Mouse (Mus musculus) heart, embryonic 16.5 days (tissue): ENCODE measurements at regions not wholly inside any gene's neighbourhood (a gene's known extent, or its start where the extent isn't known, plus 50 kb on each side); places are given as distances from the start of the nearest gene placed in this dataset.

ENCODE experiments used
- ATAC-seq: fragments of 200-750 bp; cut with Nextera tagmentation; replicated peaks from 2 replicates; pipeline ENCODE4 v1.8.0; 2017; ENCODE audit warnings: moderate number of reproducible peaks; ENCODE audit not compliant: insufficient read depth, low FRiP score; ENCODE audit errors: extremely low read depth
- H3K27ac ChIP-seq: fragments of 300-500 bp; sonication (generic); 2 replicates; pipeline ENCODE4 v1.5.1; 2014; ENCODE audit warnings: mild to moderate bottlenecking, low read length, control low read depth, moderate library complexity
- H3K27me3 ChIP-seq: fragments of 300-500 bp; sonication (generic); 2 replicates; pipeline ENCODE4 v1.6.1; 2014; ENCODE audit warnings: low read length, mixed read lengths; ENCODE audit not compliant: control insufficient read depth, insufficient read depth
- H3K36me3 ChIP-seq: fragments of 300-500 bp; sonication (generic); 2 replicates; pipeline ENCODE4 v1.6.1; 2014; ENCODE audit not compliant: control insufficient read depth, insufficient read depth
- H3K4me1 ChIP-seq: fragments of 300-500 bp; sonication (generic); 2 replicates; pipeline ENCODE4 v1.6.1; 2014; ENCODE audit warnings: low read length, mixed read lengths; ENCODE audit not compliant: control insufficient read depth, insufficient read depth
- H3K4me2 ChIP-seq: fragments of 300-500 bp; sonication (generic); 2 replicates; pipeline ENCODE4 v1.6.1; 2014; ENCODE audit warnings: low read depth, mild to moderate bottlenecking, control low read depth, low read length
- H3K4me3 ChIP-seq: fragments of 300-500 bp; sonication (generic); 2 replicates; pipeline ENCODE4 v1.5.1; 2014; ENCODE audit warnings: mild to moderate bottlenecking, control low read depth, low read length
- H3K9ac ChIP-seq: fragments of 300-500 bp; sonication (generic); 2 replicates; pipeline ENCODE4 v1.6.1; 2014; ENCODE audit warnings: low read length, control low read depth
- H3K9me3 ChIP-seq: fragments of 300-500 bp; sonication (generic); replicated peaks from 2 replicates; pipeline ENCODE4 v1.6.1; 2016; ENCODE audit warnings: low read length; ENCODE audit not compliant: control insufficient read depth
- WGBS: fragments of 180-500 bp; shearing (Covaris S2); extraction: QIAGEN DNeasy Blood & Tissue Kit; methylation state at CpG from one replicate; pipeline ENCODE4 v1.1.7; 2014; 5-methylcytosine and 5-hydroxymethylcytosine counted together

DNA sequence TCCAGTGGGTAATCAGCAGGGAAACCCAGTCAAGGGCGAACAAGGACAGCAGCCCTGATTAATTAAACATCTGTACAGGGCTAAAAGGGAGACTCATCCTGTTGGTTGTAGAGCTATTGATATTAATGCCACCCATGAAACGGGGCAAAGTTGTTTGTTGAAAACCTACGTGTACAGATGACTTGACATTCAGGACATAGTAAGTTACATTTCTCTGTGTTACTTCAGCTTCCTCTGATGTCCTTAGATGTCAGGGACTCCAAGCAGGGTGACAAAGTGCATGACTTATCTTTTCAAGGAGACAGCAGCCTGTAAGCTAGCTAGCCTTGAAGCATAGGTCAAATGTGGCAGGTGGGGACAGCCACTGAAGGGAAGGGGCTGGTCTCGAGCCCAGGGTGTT lies 390.5 kb downstream of the Ccdc171 start:
- no peaks in the 10 kb centered on the region for H3K27me3 ChIP-seq
- no peaks in the 10 kb centered on the region for H3K36me3 ChIP-seq
- H3K4me1 ChIP-seq = no peaks in the 10 kb centered on the region
- ATAC-seq = no peak
- no peak overlapping the region for H3K27ac ChIP-seq
- 60% methylated on average over 4 of the region's 4 CpGs for WGBS
- H3K4me2 ChIP-seq = no peak overlapping the region
- no peaks in the 10 kb centered on the region for H3K9me3 ChIP-seq
- H3K9ac ChIP-seq = no peak overlapping the region
- H3K4me3 ChIP-seq = no peak overlapping the region

- no peak overlapping the region for H3K27ac ChIP-seq
- H3K36me3 ChIP-seq = no peaks in the 10 kb centered on the region
- no peaks in the 10 kb centered on the region for H3K9me3 ChIP-seq
- no peak overlapping the region for H3K4me2 ChIP-seq
- no peak for ATAC-seq
- H3K9ac ChIP-seq = no peak overlapping the region
- no peaks in the 10 kb centered on the region for H3K27me3 ChIP-seq
- H3K4me1 ChIP-seq = no peaks in the 10 kb centered on the region
- 57% methylated on average over 4 of the region's 4 CpGs for WGBS
- H3K4me3 ChIP-seq = no peak overlapping the region
These were observed 391.7 kb downstream of the Ccdc171 start for GRCm38 (mm10) chr4:83917009-83917408.

GRCm38 (mm10) chr4:83918093-83918492 lies 392.7 kb downstream of the Ccdc171 start:
- Histone ChIP-seq H3K36me3 (no peaks in the 10 kb centered on the region), H3K4me1 (no peaks in the 10 kb centered on the region), H3K9ac (no peak overlapping the region), H3K27me3 (no peaks in the 10 kb centered on the region), H3K4me2 (no peak overlapping the region), H3K4me3 (no peak overlapping the region), H3K9me3 (no peaks in the 10 kb centered on the region), H3K27ac (no peak overlapping the region)
- no peak for ATAC-seq
- WGBS = 78% methylated on average over 3 of the region's 3 CpGs

- Histone ChIP-seq H3K36me3 (no peaks in the 10 kb centered on the region), H3K4me1 (no peaks in the 10 kb centered on the region), H3K4me2 (no peak overlapping the region), H3K27me3 (no peaks in the 10 kb centered on the region; the same call in 1 of the 2 replicates), H3K9me3 (no peaks in the 10 kb centered on the region), H3K4me3 (no peak overlapping the region), H3K27ac (no peak overlapping the region), H3K9ac (no peak overlapping the region)
- WGBS = 32% methylated on average over 1 of the region's 1 CpGs
- ATAC-seq = no peak
These were observed 393.7 kb downstream of the Ccdc171 start for GRCm38 (mm10) chr4:83919041-83919440.

- Histone ChIP-seq H3K27me3 (no peaks in the 10 kb centered on the region; the same call in 1 of the 2 replicates), H3K27ac (no peak overlapping the region), H3K4me1 (no peaks in the 10 kb centered on the region), H3K4me3 (no peak overlapping the region), H3K4me2 (no peak overlapping the region), H3K9me3 (no peaks in the 10 kb centered on the region), H3K9ac (no peak overlapping the region), H3K36me3 (no peaks in the 10 kb centered on the region)
- ATAC-seq = no peak
- WGBS = 59% methylated on average over 8 of the region's 8 CpGs
These were observed 399.9 kb downstream of the Ccdc171 start for GRCm38 (mm10) chr4:83925118-83925842.

DNA sequence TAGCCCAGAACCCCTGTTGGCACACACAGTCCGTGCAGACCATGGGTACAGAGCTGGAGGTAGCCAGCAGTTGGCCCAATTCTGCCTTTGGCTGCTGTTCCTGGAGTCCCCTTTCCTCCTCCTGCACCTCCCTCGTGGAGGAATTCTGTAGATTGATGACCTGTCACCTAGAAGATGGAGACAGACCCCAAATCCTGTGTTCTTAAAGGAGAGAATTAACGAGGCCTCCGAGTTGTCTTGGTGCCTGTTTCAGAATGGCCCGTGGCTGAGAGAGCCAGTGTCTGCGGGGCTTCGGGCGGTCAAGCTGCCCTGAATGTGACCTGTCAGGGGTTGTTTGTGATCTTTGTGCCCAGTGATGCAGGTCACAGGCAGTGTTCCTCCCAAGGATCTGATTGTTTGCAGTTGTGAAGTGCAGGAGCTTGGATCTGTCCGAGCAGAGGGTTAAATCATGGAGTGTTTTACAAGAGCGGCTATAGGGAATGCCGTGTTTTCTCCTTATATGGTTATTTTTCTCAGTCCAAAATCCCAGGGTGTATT lies 400.9 kb downstream of the Ccdc171 start:
- Histone ChIP-seq H3K9me3 (no peaks in the 10 kb centered on the region), H3K4me3 (no peak overlapping the region), H3K27me3 (no peaks in the 10 kb centered on the region; the same call in 1 of the 2 replicates), H3K4me2 (no peak overlapping the region), H3K36me3 (no peaks in the 10 kb centered on the region), H3K27ac (no peak overlapping the region), H3K4me1 (no peaks in the 10 kb centered on the region), H3K9ac (no peak overlapping the region)
- WGBS = 54% methylated on average over 11 of the region's 11 CpGs
- no peak for ATAC-seq

- H3K9ac ChIP-seq = no peak overlapping the region
- H3K4me1 ChIP-seq = no peaks in the 10 kb centered on the region
- H3K27me3 ChIP-seq = no peaks in the 10 kb centered on the region
- WGBS = 44% methylated on average over 8 of the region's 8 CpGs
- H3K9me3 ChIP-seq = no peaks in the 10 kb centered on the region
- no peaks in the 10 kb centered on the region for H3K36me3 ChIP-seq
- no peak overlapping the region for H3K4me3 ChIP-seq
- H3K4me2 ChIP-seq = no peak overlapping the region
- ATAC-seq = no peak
- no peak overlapping the region for H3K27ac ChIP-seq
These were observed 406.7 kb downstream of the Ccdc171 start for GRCm38 (mm10) chr4:83931897-83932654.

- WGBS = 68% methylated on average over 9 of the region's 9 CpGs
- Histone ChIP-seq H3K9ac (no peak overlapping the region), H3K4me3 (no peak overlapping the region), H3K9me3 (no peaks in the 10 kb centered on the region), H3K36me3 (no peaks in the 10 kb centered on the region), H3K27ac (no peak overlapping the region), H3K27me3 (no peaks in the 10 kb centered on the region), H3K4me2 (no peak overlapping the region), H3K4me1 (no peaks in the 10 kb centered on the region)
- ATAC-seq = peak; percentile 63; the same call in 1 of the 2 replicates
These were observed 416.3 kb downstream of the Ccdc171 start for GRCm38 (mm10) chr4:83941693-83942092.

DNA sequence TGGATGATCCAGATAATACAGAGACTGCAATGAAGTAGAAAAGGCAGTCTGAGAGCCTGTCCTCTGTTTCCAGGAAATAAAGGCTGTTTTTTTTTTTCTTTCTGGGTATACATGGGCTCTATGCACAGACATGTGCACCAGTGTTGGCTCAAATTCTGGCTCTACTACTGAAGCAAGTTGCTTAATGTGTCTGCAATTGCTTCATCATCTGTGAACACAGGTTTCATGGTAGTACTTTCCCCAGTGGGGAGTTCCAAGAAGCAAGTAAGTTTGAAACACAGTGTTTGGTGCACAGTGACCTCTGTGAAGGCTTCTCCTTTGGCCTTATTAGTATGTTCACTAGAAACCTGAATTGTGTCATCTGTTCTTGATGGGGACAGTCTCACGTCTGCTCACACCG lies 424.3 kb downstream of the Ccdc171 start:
- WGBS = 85% methylated on average over 2 of the region's 2 CpGs
- no peak overlapping the region for H3K9ac ChIP-seq
- H3K4me3 ChIP-seq = no peak overlapping the region
- no peaks in the 10 kb centered on the region for H3K4me1 ChIP-seq
- H3K27ac ChIP-seq = no peak overlapping the region
- no peak for ATAC-seq
- H3K27me3 ChIP-seq = no peaks in the 10 kb centered on the region
- no peaks in the 10 kb centered on the region for H3K9me3 ChIP-seq
- no peaks in the 10 kb centered on the region for H3K36me3 ChIP-seq
- H3K4me2 ChIP-seq = no peak overlapping the region
